Mouse (Mus musculus) hindbrain, embryonic 11.5 days (tissue): Measurements from ENCODE around the gene Ndnf. TPM values are rescaled to one million over a fixed set of nuclear protein-coding genes. Genes with fewer than 3 reads are reported as not detected.

ENCODE experiments used
- ATAC-seq: fragments of 200-750 bp; cut with Nextera tagmentation; 2 replicates; pipeline ENCODE4 v1.8.0; 2017; ENCODE audit warnings: mild to moderate bottlenecking, moderate TSS enrichment, moderate library complexity; ENCODE audit not compliant: low FRiP score
- DNase-seq: peaks from one replicate; pipeline ENCODE4 v3.0.0-alpha.2; 2015; ENCODE audit warnings: low spot score
- H3K27ac ChIP-seq: fragments of 300-500 bp; sonication (generic); 2 replicates; pipeline ENCODE4 v1.5.1; 2014; ENCODE audit warnings: mild to moderate bottlenecking, low read depth, low read length
- H3K27me3 ChIP-seq: fragments of 300-500 bp; sonication (generic); 2 replicates; pipeline ENCODE4 v1.6.1; 2014; ENCODE audit warnings: mild to moderate bottlenecking, low read length, moderate library complexity, mixed read lengths; ENCODE audit not compliant: control insufficient read depth, insufficient read depth
- H3K36me3 ChIP-seq: fragments of 300-500 bp; sonication (generic); 2 replicates; pipeline ENCODE4 v1.6.1; 2014; ENCODE audit warnings: mild to moderate bottlenecking, low read length, moderate library complexity, mixed read lengths; ENCODE audit not compliant: control insufficient read depth, insufficient read depth
- H3K4me1 ChIP-seq: fragments of 300-500 bp; sonication (generic); replicated peaks from 2 replicates; pipeline ENCODE4 v1.6.1; 2014; ENCODE audit warnings: low read length, mixed read lengths; ENCODE audit not compliant: control insufficient read depth, insufficient read depth
- H3K4me2 ChIP-seq: fragments of 300-500 bp; sonication (generic); replicated peaks from 2 replicates; pipeline ENCODE4 v1.6.1; 2014; ENCODE audit warnings: mild to moderate bottlenecking, low read depth, low read length
- H3K4me3 ChIP-seq: fragments of 300-500 bp; sonication (generic); 2 replicates; pipeline ENCODE4 v1.5.1; 2014; ENCODE audit warnings: low read depth, low read length
- H3K9ac ChIP-seq: fragments of 300-500 bp; sonication (generic); 2 replicates; pipeline ENCODE4 v1.6.1; 2014; ENCODE audit warnings: low read depth, low read length
- H3K9me3 ChIP-seq: fragments of 300-500 bp; sonication (generic); 2 replicates; pipeline ENCODE4 v1.6.1; 2016; ENCODE audit warnings: low read length; ENCODE audit not compliant: control insufficient read depth
- WGBS: fragments of 180-500 bp; shearing (Covaris S2); extraction: QIAGEN DNeasy Blood & Tissue Kit; methylation state at CpG from one replicate; pipeline ENCODE4 v1.1.7; 2014; 5-methylcytosine and 5-hydroxymethylcytosine counted together
- polyA plus RNA-seq: library from polyadenylated mRNA; unstranded; fragments of >200 nt; fragmentation: Nextera tagmentation; extraction: Ambion mirVana; gene quantifications from 2 replicates; pipeline ENCODE4 v1.2.1, GENCODE M21; 2014

Gene Ndnf
- polyA plus RNA-seq, 1 experiment from 2014 or later: 19.3 TPM

DNA sequence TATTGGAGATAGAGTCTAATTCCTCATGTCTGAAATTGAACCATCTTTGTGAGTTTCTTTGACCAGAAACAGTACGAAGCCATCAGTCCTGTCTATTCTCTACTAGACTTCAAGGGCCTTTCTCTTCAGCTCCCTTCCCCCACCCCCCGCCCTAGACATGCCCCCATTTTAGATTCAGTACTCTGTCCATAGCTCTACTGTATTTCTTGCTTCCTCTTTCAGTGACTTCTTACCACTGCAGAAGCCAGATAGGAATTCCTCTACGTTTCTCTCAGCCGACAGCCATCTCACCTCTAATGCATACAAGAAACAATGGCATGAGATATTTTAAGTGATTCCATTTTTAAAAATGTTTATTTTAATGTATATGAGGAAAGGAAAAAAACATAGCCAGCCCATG, 10.1 kb upstream of the Ndnf start:
- no peak overlapping the region for H3K27ac ChIP-seq
- no peaks in the 10 kb centered on the region for H3K36me3 ChIP-seq
- DNase-seq (no peak), ATAC-seq (no peak)
- no peaks in the 10 kb centered on the region for H3K9me3 ChIP-seq
- no peak overlapping the region for H3K4me2 ChIP-seq
- H3K27me3 ChIP-seq: no peaks in the 10 kb centered on the region
- WGBS: 83% methylated on average over 4 of the region's 4 CpGs
- H3K4me1 ChIP-seq: no peaks in the 10 kb centered on the region
- no peak overlapping the region for H3K9ac ChIP-seq
- H3K4me3 ChIP-seq: no peak overlapping the region

DNA sequence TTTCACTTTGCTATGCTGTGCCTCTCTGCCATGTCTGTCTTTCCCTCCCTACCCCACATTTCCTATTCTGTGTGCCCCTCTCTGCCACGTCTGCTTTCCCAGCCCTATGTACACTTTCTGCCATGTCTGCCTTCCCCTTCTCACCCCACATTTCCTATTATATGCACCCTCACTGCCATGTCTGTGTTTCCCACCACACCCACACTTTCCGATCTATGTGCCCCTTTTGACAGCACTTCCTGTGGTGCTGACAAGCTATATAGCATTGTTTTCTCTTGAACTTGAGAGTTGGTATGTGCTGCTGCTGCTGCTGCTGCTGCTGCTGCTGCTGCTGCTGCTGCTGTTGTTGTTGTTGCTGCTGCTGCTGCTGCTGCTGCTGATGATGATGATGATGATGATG, 9.3 kb upstream of the Ndnf start:
- Histone ChIP-seq H3K27ac (no peak overlapping the region), H3K4me2 (no peak overlapping the region), H3K4me1 (no peaks in the 10 kb centered on the region), H3K4me3 (no peak overlapping the region), H3K9me3 (no peaks in the 10 kb centered on the region), H3K27me3 (no peaks in the 10 kb centered on the region), H3K36me3 (no peaks in the 10 kb centered on the region), H3K9ac (no peak overlapping the region)
- 68% methylated on average over 2 of the region's 2 CpGs for WGBS
- no peak for DNase-seq
- no peak for ATAC-seq

DNA sequence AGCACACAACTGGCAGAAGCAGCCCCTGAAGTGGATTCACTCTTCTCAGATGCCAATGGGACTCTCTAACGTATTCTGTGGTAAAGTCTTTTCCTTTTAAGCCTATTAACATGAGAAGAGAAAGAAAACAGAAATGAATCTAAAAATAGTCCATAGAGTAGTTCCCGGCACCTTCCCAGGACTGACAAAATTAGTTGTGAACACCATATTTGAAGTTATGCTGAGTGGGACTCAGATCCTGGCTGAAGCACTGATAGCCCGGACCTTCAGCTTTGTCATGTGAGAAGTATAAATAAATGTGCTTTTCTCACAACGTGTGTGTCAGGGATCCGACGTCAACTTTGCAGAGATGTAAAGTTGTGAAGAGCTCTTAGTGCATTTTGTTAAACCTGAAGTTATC, 7.4 kb upstream of the Ndnf start:
- no peak for DNase-seq
- ATAC-seq: no peak

DNA sequence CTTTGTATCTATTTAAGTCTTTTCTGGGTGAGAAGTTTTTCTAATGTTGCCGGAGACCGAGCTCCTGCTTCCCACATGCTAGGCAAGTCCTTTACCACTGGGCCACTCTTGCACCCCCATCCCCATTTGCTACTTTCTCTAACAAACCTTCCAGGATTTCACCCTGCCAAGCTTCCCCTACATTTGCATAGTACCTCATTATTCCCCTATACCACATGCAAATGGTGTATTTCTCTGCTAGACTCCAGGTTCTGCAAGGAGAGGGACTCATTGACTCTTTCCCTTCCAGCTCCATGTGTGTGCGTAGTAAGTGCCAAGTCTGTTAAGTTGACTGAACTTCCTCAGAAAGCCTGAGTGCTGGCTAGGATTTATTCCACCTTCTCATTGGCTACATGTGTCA, 5.1 kb upstream of the Ndnf start:
- Histone ChIP-seq H3K4me1 (no peaks in the 10 kb centered on the region), H3K4me2 (no peak overlapping the region), H3K36me3 (no peaks in the 10 kb centered on the region), H3K9ac (no peak overlapping the region), H3K9me3 (no peaks in the 10 kb centered on the region), H3K27me3 (no peaks in the 10 kb centered on the region), H3K27ac (no peak overlapping the region), H3K4me3 (no peak overlapping the region)
- ATAC-seq (no peak), DNase-seq (no peak)
- WGBS: 91% methylated on average over 3 of the region's 3 CpGs

More for the DNA sequence above, 7.4 kb upstream of the Ndnf start:
- no peaks in the 10 kb centered on the region for H3K9me3 ChIP-seq
- no peaks in the 10 kb centered on the region for H3K27me3 ChIP-seq
- no peak overlapping the region for H3K27ac ChIP-seq
- no peaks in the 10 kb centered on the region for H3K36me3 ChIP-seq
- H3K4me3 ChIP-seq: no peak overlapping the region
- no peak overlapping the region for H3K4me2 ChIP-seq
- H3K4me1 ChIP-seq: no peaks in the 10 kb centered on the region
- no peak overlapping the region for H3K9ac ChIP-seq
- 79% methylated on average over 6 of the region's 6 CpGs for WGBS

DNA sequence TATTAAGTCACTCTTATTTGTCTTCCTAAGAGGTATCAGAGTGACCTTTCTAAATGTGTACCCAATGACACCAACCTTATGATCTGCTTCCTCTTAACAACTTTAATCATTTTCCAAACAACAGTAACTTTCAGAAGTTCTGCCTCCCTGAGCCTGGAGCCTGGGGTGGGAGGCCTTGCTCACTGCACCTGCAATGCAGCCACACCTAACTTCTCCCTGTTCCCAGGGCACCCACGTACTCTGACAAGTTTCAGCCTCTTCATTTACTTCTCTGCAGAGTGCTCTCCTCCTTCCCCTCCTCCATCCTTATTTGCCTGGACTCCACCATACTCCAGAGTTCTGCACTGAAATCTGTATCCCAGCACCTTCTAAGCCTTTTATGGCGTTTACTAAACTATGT, 1.4 kb upstream of the Ndnf start:
- 0 out of 2 replicates have a peak overlapping the region, but pooled peaks have one; percentile 6 for H3K4me3 ChIP-seq
- no peak overlapping the region for H3K27ac ChIP-seq
- no peak overlapping the region for H3K9ac ChIP-seq
- no peaks in the 10 kb centered on the region for H3K36me3 ChIP-seq
- H3K9me3 ChIP-seq: no peaks in the 10 kb centered on the region
- 44% methylated on average over 2 of the region's 2 CpGs for WGBS
- ATAC-seq: no peak
- H3K4me1 ChIP-seq: no peaks in the 10 kb centered on the region
- DNase-seq: no peak
- H3K27me3 ChIP-seq: no peaks in the 10 kb centered on the region
- peak overlapping the region; percentile 37 for H3K4me2 ChIP-seq

DNA sequence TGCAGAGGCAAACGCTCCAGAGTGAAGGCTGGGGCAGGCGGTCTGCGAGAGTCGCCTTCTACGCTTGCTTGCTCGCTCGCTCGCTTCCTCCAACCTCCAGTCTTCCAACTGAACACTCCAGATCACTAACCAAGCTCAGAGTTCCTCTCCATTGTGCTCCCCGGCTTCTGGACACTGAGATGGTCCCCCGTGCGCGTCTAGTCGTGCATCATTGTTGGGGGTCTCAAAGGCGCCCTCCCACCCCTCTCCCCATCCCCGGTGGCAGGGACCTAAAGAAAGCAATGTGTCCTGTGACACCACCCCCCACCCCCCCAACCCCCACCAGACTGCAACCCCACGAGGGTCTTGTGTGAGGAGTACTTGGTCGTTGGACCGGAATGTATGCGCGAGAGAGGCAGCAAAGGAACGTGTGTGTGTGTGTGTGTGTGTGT, 394 bp upstream of the Ndnf start:
- H3K9me3 ChIP-seq: no peaks in the 10 kb centered on the region
- 0% methylated on average over 17 of the region's 21 CpGs for WGBS
- peak overlapping the region; percentile 43 for H3K27ac ChIP-seq
- no peaks in the 10 kb centered on the region for H3K4me1 ChIP-seq
- no peaks in the 10 kb centered on the region for H3K27me3 ChIP-seq
- peak; percentile 70 for DNase-seq
- no peaks in the 10 kb centered on the region for H3K36me3 ChIP-seq
- H3K4me2 ChIP-seq: peak overlapping the region; percentile 88
- peak overlapping the region; percentile 77 for H3K9ac ChIP-seq
- ATAC-seq: peak; percentile 73; the same call in 1 of the 2 replicates
- H3K4me3 ChIP-seq: peak overlapping the region; percentile 78

DNA sequence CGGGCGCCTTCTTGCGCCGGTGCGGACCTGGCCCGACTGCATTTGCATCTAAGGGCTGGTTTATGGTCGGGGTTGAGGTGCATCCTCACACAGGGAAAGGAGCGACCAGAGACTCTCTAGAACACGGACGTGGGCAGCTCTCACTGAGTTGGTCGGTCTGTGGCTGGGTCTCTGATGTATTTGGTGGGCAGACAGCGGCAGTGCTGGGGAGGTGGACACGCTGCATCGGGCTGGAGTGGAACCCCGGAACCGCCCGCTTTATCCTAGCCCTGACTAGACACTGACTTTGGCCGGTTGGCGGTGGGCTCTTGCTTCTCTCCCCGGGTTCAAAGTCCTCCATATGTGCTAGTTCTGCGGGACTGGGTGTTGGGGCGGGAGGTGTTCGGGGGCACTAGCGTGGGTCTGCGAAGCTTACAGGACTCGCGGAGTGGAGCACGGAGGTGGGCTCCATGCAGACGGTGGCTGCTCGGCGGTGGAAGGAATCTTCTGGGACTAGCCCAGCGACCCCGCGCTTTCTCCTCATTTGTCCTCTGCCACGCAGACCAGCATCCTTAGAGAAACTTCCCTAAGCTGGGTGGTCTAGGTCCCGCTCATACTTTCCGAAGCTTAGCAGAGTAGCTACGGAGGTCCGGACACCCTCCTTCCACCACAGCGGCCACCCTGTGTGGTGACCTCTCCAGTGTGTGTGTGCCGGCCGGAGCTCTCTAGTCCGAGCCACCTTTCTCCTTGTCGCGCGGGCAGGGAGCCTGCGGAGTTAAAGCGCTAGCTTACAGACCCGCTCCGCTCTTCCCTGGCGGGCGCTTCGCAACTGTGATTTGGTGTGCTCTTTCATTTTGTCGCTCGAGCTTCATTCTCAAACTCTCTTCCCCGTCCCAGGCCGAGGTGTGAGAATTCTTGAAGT, 991 bp downstream of the Ndnf start:
- Histone ChIP-seq H3K4me2 (peak overlapping the region; percentile 88), H3K9me3 (no peaks in the 10 kb centered on the region), H3K9ac (peak overlapping the region; percentile 77), H3K4me1 (no peaks in the 10 kb centered on the region), H3K27me3 (no peaks in the 10 kb centered on the region), H3K27ac (peak overlapping the region; percentile 62), H3K4me3 (peak overlapping the region; percentile 78), H3K36me3 (no peaks in the 10 kb centered on the region)
- DNase-seq (peak; percentile 68), ATAC-seq (peak; percentile 33; the same call in 1 of the 2 replicates)
- WGBS: 1% methylated on average over 57 of the region's 57 CpGs

DNA sequence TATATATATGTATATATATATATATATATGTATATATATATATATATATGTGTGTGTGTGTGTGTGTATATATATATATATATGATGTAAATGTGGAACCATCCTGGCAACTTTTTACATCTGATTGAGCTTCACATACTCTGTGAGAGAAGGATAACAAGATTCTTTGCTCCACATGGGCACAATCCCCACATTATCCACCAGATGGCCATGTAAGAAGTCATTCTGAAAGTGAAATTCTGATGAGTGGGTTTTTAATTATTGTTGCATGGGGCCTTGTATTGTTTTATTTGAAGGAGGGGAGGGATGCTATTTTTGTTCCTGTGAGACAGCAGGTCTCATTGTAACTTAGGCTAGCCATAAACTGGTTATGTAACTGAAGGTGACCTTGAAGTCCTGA, 22.5 kb downstream of the Ndnf start:
- ATAC-seq (no peak), DNase-seq (no peak)
- Histone ChIP-seq H3K4me3 (no peak overlapping the region), H3K27ac (no peak overlapping the region), H3K9ac (no peak overlapping the region), H3K27me3 (no peaks in the 10 kb centered on the region), H3K36me3 (0 out of 2 replicates have a peak, but pooled peaks cover under 1% of the 10 kb centered on the region), H3K9me3 (no peaks in the 10 kb centered on the region), H3K4me2 (no peak overlapping the region), H3K4me1 (no peaks in the 10 kb centered on the region)

DNA sequence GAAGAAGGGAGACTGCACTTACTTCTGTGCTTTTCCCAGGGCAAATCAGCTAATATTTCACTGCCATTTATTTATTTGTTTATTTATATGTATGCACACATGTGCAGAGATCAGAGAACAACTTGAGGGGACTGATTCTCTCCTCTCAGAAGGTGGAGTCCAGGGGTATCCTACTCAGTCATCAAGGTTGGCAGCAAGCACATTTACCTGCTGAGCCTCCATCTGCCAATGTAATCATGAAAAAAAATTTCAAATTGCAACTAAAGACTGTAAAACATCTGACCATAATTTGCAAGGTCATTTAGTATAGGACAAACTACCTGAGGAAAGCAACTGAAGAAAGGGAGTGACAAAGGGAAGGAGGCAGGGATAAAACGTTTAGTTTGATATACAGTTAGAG, 49.3 kb downstream of the Ndnf start:
- DNase-seq (no peak), ATAC-seq (no peak)
- WGBS: 79% methylated on average over 1 of the region's 1 CpGs
- Histone ChIP-seq H3K27ac (no peak overlapping the region), H3K36me3 (no peaks in the 10 kb centered on the region), H3K9ac (no peak overlapping the region), H3K4me2 (no peak overlapping the region), H3K4me3 (no peak overlapping the region), H3K4me1 (no peaks in the 10 kb centered on the region), H3K27me3 (no peaks in the 10 kb centered on the region), H3K9me3 (no peaks in the 10 kb centered on the region)
